Mouse (Mus musculus) heart, embryonic 10.5 days (tissue): ENCODE measurements around the gene Ncaph2. TPM values are rescaled to one million over a fixed set of nuclear protein-coding genes. Genes with fewer than 3 reads are reported as not detected.

Experiments used
- DNase-seq: peaks from one replicate; pipeline ENCODE4 v3.0.0-alpha.2; 2017; ENCODE audit warnings: low spot score
- H3K27ac ChIP-seq: fragments of 300-500 bp; sonication (generic); 2 replicates; pipeline ENCODE4 v1.5.1; 2016; ENCODE audit warnings: mild to moderate bottlenecking
- H3K27me3 ChIP-seq: fragments of 300-500 bp; sonication (generic); 2 replicates; pipeline ENCODE4 v1.6.1; 2016; ENCODE audit warnings: mild to moderate bottlenecking; ENCODE audit not compliant: poor library complexity, insufficient read depth, severe bottlenecking
- H3K36me3 ChIP-seq: fragments of 300-500 bp; sonication (generic); 2 replicates; pipeline ENCODE4 v1.6.1; 2016; ENCODE audit warnings: mild to moderate bottlenecking, moderate library complexity
- H3K4me1 ChIP-seq: fragments of 300-500 bp; sonication (generic); 2 replicates; pipeline ENCODE4 v1.6.1; 2016; ENCODE audit warnings: mild to moderate bottlenecking
- H3K4me3 ChIP-seq: fragments of 300-500 bp; sonication (generic); 2 replicates; pipeline ENCODE4 v1.5.1; 2016; ENCODE audit warnings: mild to moderate bottlenecking, moderate library complexity
- H3K9me3 ChIP-seq: fragments of 300-500 bp; sonication (generic); 2 replicates; pipeline ENCODE4 v1.6.1; 2016; ENCODE audit warnings: mild to moderate bottlenecking, moderate library complexity
- WGBS: fragments of 180-500 bp; shearing (Covaris S2); methylation state at CpG from one replicate; pipeline ENCODE4 v1.1.7; 2016; 5-methylcytosine and 5-hydroxymethylcytosine counted together
- polyA plus RNA-seq: library from polyadenylated mRNA; unstranded; fragments of >200 nt; fragmentation: Nextera tagmentation; extraction: Ambion mirVana; gene quantifications from 2 replicates; pipeline ENCODE4 v1.2.1, GENCODE M21; 2016

Ncaph2 gene
- polyA plus RNA-seq, 1 experiment from 2014 or later, result 150 TPM

- Histone ChIP-seq H3K27ac (no peak overlapping the region), H3K4me3 (no peak overlapping the region), H3K4me1 (peaks cover 23% of the 10 kb centered on the region), H3K9me3 (no peaks in the 10 kb centered on the region), H3K27me3 (no peaks in the 10 kb centered on the region), H3K36me3 (peaks cover 46% of the 10 kb centered on the region)
- 92% methylated on average over 12 of the region's 12 CpGs for WGBS
- DNase-seq, result no peak
Observed at GRCm38 (mm10) chr15:89352795-89353194, 2.7 kb upstream of the Ncaph2 start.

- 94% methylated on average over 16 of the region's 16 CpGs for WGBS
- Histone ChIP-seq H3K4me3 (peak overlapping the region; percentile 77), H3K27me3 (no peaks in the 10 kb centered on the region), H3K4me1 (peaks cover 32% of the 10 kb centered on the region), H3K36me3 (peaks cover 48% of the 10 kb centered on the region), H3K27ac (no peak overlapping the region), H3K9me3 (no peaks in the 10 kb centered on the region)
- DNase-seq, result no peak
Observed at GRCm38 (mm10) chr15:89353837-89354236, 1.7 kb upstream of the Ncaph2 start.

- Histone ChIP-seq H3K36me3 (peaks cover 51% of the 10 kb centered on the region), H3K27ac (peak overlapping the region; percentile 92), H3K4me3 (peak overlapping the region; percentile 77), H3K4me1 (peaks cover 34% of the 10 kb centered on the region), H3K9me3 (no peaks in the 10 kb centered on the region), H3K27me3 (no peaks in the 10 kb centered on the region)
- no peak for DNase-seq
- 83% methylated on average over 7 of the region's 7 CpGs for WGBS
Observed at GRCm38 (mm10) chr15:89354455-89354854, 1.1 kb upstream of the Ncaph2 start.

GRCm38 (mm10) chr15:89356372-89356771 lies 853 bp downstream of the Ncaph2 start:
- H3K27ac ChIP-seq, result peak overlapping the region; percentile 92
- H3K9me3 ChIP-seq, result no peaks in the 10 kb centered on the region
- H3K4me3 ChIP-seq, result peak overlapping the region; percentile 77
- peaks cover 29% of the 10 kb centered on the region for H3K4me1 ChIP-seq
- no peaks in the 10 kb centered on the region for H3K27me3 ChIP-seq
- under 1% methylated on average over 15 of the region's 15 CpGs for WGBS
- DNase-seq, result peak; percentile 95
- H3K36me3 ChIP-seq, result peaks cover 50% of the 10 kb centered on the region

- H3K4me3 ChIP-seq, result no peak overlapping the region
- no peaks in the 10 kb centered on the region for H3K9me3 ChIP-seq
- DNase-seq, result no peak
- peaks cover 49% of the 10 kb centered on the region for H3K36me3 ChIP-seq
- WGBS, result 63% methylated on average over 3 of the region's 3 CpGs
- H3K27ac ChIP-seq, result no peak overlapping the region
- H3K4me1 ChIP-seq, result peaks cover 26% of the 10 kb centered on the region
- H3K27me3 ChIP-seq, result no peaks in the 10 kb centered on the region
Observed at GRCm38 (mm10) chr15:89358784-89359183, 3.3 kb downstream of the Ncaph2 start.

GRCm38 (mm10) chr15:89363051-89363450 lies 7.5 kb downstream of the Ncaph2 start:
- H3K36me3 ChIP-seq, result peaks cover 90% of the 10 kb centered on the region
- H3K9me3 ChIP-seq, result no peaks in the 10 kb centered on the region
- peaks cover 9% of the 10 kb centered on the region; the same call in 1 of the 2 replicates for H3K4me1 ChIP-seq
- no peak for DNase-seq
- H3K27me3 ChIP-seq, result no peaks in the 10 kb centered on the region
- no peak overlapping the region for H3K27ac ChIP-seq
- no peak overlapping the region for H3K4me3 ChIP-seq
- 91% methylated on average over 7 of the region's 7 CpGs for WGBS

- Histone ChIP-seq H3K4me3 (no peak overlapping the region), H3K9me3 (no peaks in the 10 kb centered on the region), H3K27ac (no peak overlapping the region), H3K36me3 (peaks cover 99% of the 10 kb centered on the region), H3K4me1 (no peaks in the 10 kb centered on the region), H3K27me3 (no peaks in the 10 kb centered on the region)
- WGBS, result 94% methylated on average over 4 of the region's 4 CpGs
- no peak for DNase-seq
Observed at GRCm38 (mm10) chr15:89365141-89365551, 9.6 kb downstream of the Ncaph2 start.

- Histone ChIP-seq H3K4me3 (peak overlapping the region; percentile 76), H3K27me3 (peaks cover 13% of the 10 kb centered on the region), H3K36me3 (peaks cover 57% of the 10 kb centered on the region), H3K27ac (peak overlapping the region; percentile 22; the same call in 1 of the 2 replicates), H3K4me1 (peaks cover 28% of the 10 kb centered on the region), H3K9me3 (no peaks in the 10 kb centered on the region)
- 89% methylated on average over 13 of the region's 13 CpGs for WGBS
- DNase-seq, result no peak
Observed at GRCm38 (mm10) chr15:89372068-89372467, 16.5 kb downstream of the Ncaph2 start.

GRCm38 (mm10) chr15:89372536-89372935 lies 17.0 kb downstream of the Ncaph2 start:
- Histone ChIP-seq H3K9me3 (no peaks in the 10 kb centered on the region), H3K27me3 (peaks cover 18% of the 10 kb centered on the region), H3K36me3 (peaks cover 53% of the 10 kb centered on the region), H3K4me1 (peaks cover 33% of the 10 kb centered on the region), H3K27ac (peak overlapping the region; percentile 94; the same call in 1 of the 2 replicates), H3K4me3 (peak overlapping the region; percentile 76)
- WGBS, result 84% methylated on average over 7 of the region's 7 CpGs
- DNase-seq, result no peak

GRCm38 (mm10) chr15:89373027-89373761 lies 17.7 kb downstream of the Ncaph2 start:
- DNase-seq, result peak; percentile 92
- Histone ChIP-seq H3K9me3 (no peaks in the 10 kb centered on the region), H3K4me3 (peak overlapping the region; percentile 76), H3K27ac (peak overlapping the region; percentile 94), H3K36me3 (peaks cover 46% of the 10 kb centered on the region), H3K4me1 (peaks cover 35% of the 10 kb centered on the region), H3K27me3 (peaks cover 25% of the 10 kb centered on the region)
- 2% methylated on average over 35 of the region's 35 CpGs for WGBS

- peak within 1 kb of the TSS; percentile 76 for H3K4me3 ChIP-seq
- DNase-seq, result peak; percentile 97
- under 1% methylated on average over 42 of the region's 42 CpGs for WGBS
Observed at GRCm38 (mm10) chr15:89373762-89374248, 18.3 kb downstream of the Ncaph2 start, which contains the start of gene Sco2. Gene Sco2 (minus strand): TSS chr15:89373846.

GRCm38 (mm10) chr15:89374340-89374739 lies 18.8 kb downstream of the Ncaph2 start:
- Histone ChIP-seq H3K4me1 (peaks cover 46% of the 10 kb centered on the region), H3K9me3 (no peaks in the 10 kb centered on the region), H3K4me3 (peak overlapping the region; percentile 76), H3K36me3 (peaks cover 35% of the 10 kb centered on the region), H3K27me3 (peaks cover 36% of the 10 kb centered on the region), H3K27ac (peak overlapping the region; percentile 94)
- 52% methylated on average over 9 of the region's 9 CpGs for whole genome bisulfite sequencing
- no peak for DNase-seq

More at GRCm38 (mm10) chr15:89373762-89374248, 18.3 kb downstream of the Ncaph2 start, which contains the start of gene Sco2:
- H3K36me3 ChIP-seq, result peaks cover 40% of the 10 kb centered on the region
- peaks cover 41% of the 10 kb centered on the region for H3K4me1 ChIP-seq
- H3K9me3 ChIP-seq, result no peaks in the 10 kb centered on the region
- peaks cover 31% of the 10 kb centered on the region for H3K27me3 ChIP-seq
- peak within 1 kb of the TSS; percentile 94 for H3K27ac ChIP-seq

GRCm38 (mm10) chr15:89374801-89375534 lies 19.4 kb downstream of the Ncaph2 start:
- H3K27ac ChIP-seq, result no peak overlapping the region
- WGBS, result 89% methylated on average over 17 of the region's 17 CpGs
- H3K9me3 ChIP-seq, result no peaks in the 10 kb centered on the region
- peaks cover 28% of the 10 kb centered on the region for H3K36me3 ChIP-seq
- no peak for DNase-seq
- peaks cover 50% of the 10 kb centered on the region for H3K4me1 ChIP-seq
- peak overlapping the region; percentile 76 for H3K4me3 ChIP-seq
- H3K27me3 ChIP-seq, result peaks cover 41% of the 10 kb centered on the region
